Mouse (Mus musculus) heart, postnatal 0 days (tissue): ENCODE measurements around the gene Zfp976.
"Not testable (repeated sequence)": the region's sequence is repeated elsewhere in the genome, so short reads cannot be mapped to it uniquely, and the experiment has no call there.

Source experiments
- CTCF ChIP-seq: IDR thresholded peaks from 2 replicates; pipeline ENCODE4 v1.5.1; 2016; ENCODE audit warnings: antibody characterized with exemption, control low read depth, low read depth
- EP300 ChIP-seq: IDR thresholded peaks from 2 replicates; pipeline ENCODE4 v1.6.1; 2016; ENCODE audit warnings: antibody characterized with exemption, low read depth

GRCm38 (mm10) chr7:42660140-42660539 lies 17.8 kb upstream of the Zfp976 start:
- not testable (repeated sequence) for TF ChIP-seq CTCF, EP300
